Mouse (Mus musculus): ENCODE results near the gene Dusp13. TPM values are rescaled to one million over a fixed set of nuclear protein-coding genes. Genes with fewer than 3 reads are reported as not detected.

Dusp13 gene
- polyA plus RNA-seq, 1 experiment from 2014 or later = not detected

DNA sequence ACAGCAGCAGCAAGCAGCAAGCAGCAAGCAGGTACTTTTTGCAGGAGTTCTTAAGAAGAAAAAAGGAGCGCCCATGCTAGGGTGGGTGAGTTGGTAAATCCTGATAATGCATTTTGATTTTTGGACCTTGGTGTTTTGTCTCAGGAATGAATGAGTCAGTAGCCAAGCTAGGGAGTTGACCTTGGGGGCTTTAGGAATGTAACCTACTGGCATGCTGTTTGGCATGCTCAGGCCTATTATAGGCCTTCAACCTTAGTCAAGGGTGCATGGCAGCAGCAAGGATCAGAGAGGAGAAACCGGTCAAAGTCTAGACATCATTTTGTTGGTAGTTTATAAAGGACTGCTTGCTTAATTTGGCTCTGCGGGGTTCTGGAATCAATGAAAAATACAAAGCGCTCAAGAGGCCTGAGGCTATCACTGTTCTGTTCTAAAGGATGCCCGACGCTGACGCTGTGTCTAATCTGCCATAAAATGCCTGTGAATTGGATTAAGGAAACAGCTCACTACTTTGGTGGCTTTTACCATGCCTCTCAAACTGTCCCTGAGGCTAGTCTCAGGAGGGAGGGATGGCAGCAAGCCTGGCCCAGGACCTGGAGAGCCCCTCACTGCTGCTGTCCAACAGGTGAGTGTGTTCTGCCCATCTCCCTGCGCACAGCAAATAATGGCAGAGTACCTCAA, 28.8 kb downstream of the Dusp13 start:
- Histone ChIP-seq H3K27me3 (replicated peaks; ENCODE audit: control insufficient read depth, insufficient read depth, low read length) (no peaks in the 10 kb centered on the region), H3K4me3 (ENCODE audit: low read depth, low read length) (no peak overlapping the region), H3K36me3 (ENCODE audit: control insufficient read depth, insufficient read depth, low read length) (no peaks in the 10 kb centered on the region), H3K9me3 (ENCODE audit: control insufficient read depth, low read length) (no peaks in the 10 kb centered on the region), H3K9ac (ENCODE audit: low read depth, low read length) (no peak overlapping the region), H3K4me2 (no peak overlapping the region), H3K4me1 (replicated peaks; ENCODE audit: control insufficient read depth, insufficient read depth, low read length) (peaks cover 2% of the 10 kb centered on the region), H3K27ac (ENCODE audit: low read depth, low read length) (no peak overlapping the region)
- DNase-seq (ENCODE audit: low spot score) (no peak), ATAC-seq (replicated peaks; ENCODE audit: low FRiP score) (no peak)
- WGBS = 87% methylated on average over 8 of the region's 8 CpGs

DNA sequence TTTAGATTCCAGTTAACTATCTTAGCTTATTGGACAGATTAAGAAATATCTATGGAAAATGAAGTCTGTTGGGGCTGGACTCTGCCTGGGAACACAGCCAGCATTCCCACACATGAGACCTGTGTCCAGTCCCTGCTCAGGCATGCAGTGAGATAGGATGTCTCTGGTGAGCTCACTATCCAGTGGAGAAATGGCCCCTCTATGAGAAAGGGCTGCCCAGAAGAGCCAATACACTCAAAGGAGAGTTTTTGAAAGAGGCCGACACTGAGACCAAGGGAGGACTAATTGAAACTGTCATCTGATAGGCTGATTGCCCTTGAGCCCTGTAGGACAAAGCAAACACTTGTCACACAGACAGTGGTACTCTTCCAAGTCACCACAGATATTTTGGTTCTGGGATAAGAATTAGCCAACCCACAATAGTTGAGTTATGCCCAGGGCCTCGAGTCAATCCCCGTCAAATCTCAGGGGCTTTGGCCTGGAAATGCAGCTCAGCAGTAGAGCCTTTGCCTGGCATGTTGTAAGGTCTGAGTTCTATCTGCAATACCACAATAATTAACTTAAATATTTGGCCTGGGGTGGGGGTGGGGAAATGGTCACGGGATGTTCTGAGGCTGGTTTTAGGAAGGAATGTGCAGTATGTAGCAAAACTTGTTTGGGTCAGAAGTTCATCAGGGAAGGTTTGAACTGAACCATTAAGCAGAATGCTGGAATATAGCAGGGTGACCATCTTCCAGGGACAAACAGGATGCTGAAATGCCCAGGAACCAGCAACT, 30.4 kb downstream of the Dusp13 start:
- WGBS = 67% methylated on average over 4 of the region's 4 CpGs
- H3K4me3 ChIP-seq (ENCODE audit: low read depth, low read length) = no peak overlapping the region

DNA sequence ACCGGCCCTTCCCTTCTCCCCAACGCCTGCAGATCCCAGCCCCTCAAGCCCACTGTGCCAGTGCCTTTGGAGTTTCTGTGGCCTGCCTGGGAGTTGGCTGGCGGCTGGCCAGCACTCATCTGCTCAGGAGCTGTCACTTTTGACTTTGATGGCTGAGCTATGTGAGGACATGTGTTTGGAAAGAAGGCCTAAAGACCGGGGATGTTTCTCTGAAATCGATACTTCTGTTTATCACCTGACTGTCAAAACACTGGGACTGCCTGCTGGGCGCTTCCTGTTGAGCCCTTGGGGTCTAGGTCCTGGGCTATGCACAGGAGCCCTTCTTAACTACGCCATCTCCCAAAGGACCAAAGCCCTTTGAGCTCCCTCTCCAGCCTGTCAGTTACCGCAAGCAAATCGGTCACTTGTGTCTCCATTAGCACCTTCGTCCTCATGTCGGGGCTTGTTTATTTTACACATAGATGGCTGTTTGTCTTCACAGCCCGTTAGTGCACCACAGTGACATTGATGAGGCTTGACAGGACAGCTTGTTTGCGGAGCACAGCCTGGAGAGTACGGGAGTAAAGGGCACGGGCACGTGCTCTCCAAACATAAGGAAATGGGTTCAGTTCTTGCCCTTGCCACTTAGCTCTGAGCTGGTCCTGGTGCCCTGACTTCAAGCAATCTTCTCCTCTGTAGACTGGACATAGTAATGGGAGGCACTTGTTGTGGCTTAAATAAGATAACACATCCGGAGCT, 31.2 kb downstream of the Dusp13 start:
- Histone ChIP-seq H3K9me3 (ENCODE audit: control insufficient read depth, low read length) (no peaks in the 10 kb centered on the region), H3K4me2 (peak overlapping the region; percentile 20; the same call in 1 of the 2 replicates), H3K4me3 (ENCODE audit: low read depth, low read length) (no peak overlapping the region), H3K36me3 (ENCODE audit: control insufficient read depth, insufficient read depth, low read length) (no peaks in the 10 kb centered on the region), H3K4me1 (replicated peaks; ENCODE audit: control insufficient read depth, insufficient read depth, low read length) (peaks cover 2% of the 10 kb centered on the region), H3K27me3 (replicated peaks; ENCODE audit: control insufficient read depth, insufficient read depth, low read length) (no peaks in the 10 kb centered on the region), H3K9ac (ENCODE audit: low read depth, low read length) (no peak overlapping the region), H3K27ac (ENCODE audit: low read depth, low read length) (no peak overlapping the region)
- WGBS = 35% methylated on average over 17 of the region's 17 CpGs
- DNase-seq (ENCODE audit: low spot score) (no peak), ATAC-seq (replicated peaks; ENCODE audit: low FRiP score) (no peak)

More for the DNA sequence above, 30.4 kb downstream of the Dusp13 start:
- Histone ChIP-seq H3K9me3 (ENCODE audit: control insufficient read depth, low read length) (no peaks in the 10 kb centered on the region), H3K4me1 (replicated peaks; ENCODE audit: control insufficient read depth, insufficient read depth, low read length) (peaks cover 2% of the 10 kb centered on the region), H3K27me3 (replicated peaks; ENCODE audit: control insufficient read depth, insufficient read depth, low read length) (no peaks in the 10 kb centered on the region), H3K27ac (ENCODE audit: low read depth, low read length) (no peak overlapping the region), H3K36me3 (ENCODE audit: control insufficient read depth, insufficient read depth, low read length) (no peaks in the 10 kb centered on the region), H3K4me2 (no peak overlapping the region), H3K9ac (ENCODE audit: low read depth, low read length) (no peak overlapping the region)
- no peak for ATAC-seq (replicated peaks; ENCODE audit: low FRiP score)
- no peak for DNase-seq (ENCODE audit: low spot score)

DNA sequence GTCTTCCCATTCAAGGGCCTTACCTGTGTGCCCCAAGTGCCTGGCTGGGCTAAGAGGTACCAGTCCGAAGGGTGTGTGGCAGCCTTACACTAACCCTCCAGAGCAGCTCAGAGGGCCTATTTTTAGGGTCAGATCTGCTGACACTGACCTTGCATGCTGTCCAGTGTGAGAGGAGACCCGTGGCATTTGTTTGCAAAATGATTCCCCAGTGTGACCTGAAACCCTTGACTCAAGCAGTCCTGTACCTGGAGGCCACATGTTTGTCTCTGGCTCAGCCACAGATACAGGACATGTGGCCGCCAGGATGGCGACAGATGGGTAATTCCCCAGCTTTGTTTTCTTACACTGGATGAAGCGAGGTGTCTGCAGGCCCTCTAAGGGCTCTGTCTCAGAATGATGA, 36.5 kb downstream of the Dusp13 start, which contains the start of gene Dupd1:
TSS of gene Dupd1 (minus strand) at position 91 of the 400 bp plus-strand sequence.
- Histone ChIP-seq H3K4me2 (no peak within 1 kb of the TSS), H3K9ac (ENCODE audit: low read depth, low read length) (no peak within 1 kb of the TSS), H3K27ac (ENCODE audit: low read depth, low read length) (no peak within 1 kb of the TSS), H3K4me3 (ENCODE audit: low read depth, low read length) (no peak within 1 kb of the TSS), H3K4me1 (replicated peaks; ENCODE audit: control insufficient read depth, insufficient read depth, low read length) (peaks cover under 1% of the 10 kb centered on the region; the same call in 1 of the 2 replicates), H3K27me3 (replicated peaks; ENCODE audit: control insufficient read depth, insufficient read depth, low read length) (no peaks in the 10 kb centered on the region), H3K36me3 (ENCODE audit: control insufficient read depth, insufficient read depth, low read length) (no peaks in the 10 kb centered on the region), H3K9me3 (ENCODE audit: control insufficient read depth, low read length) (no peaks in the 10 kb centered on the region)
- WGBS = 75% methylated on average over 5 of the region's 5 CpGs
- ATAC-seq (replicated peaks; ENCODE audit: low FRiP score) (no peak), DNase-seq (ENCODE audit: low spot score) (no peak)

DNA sequence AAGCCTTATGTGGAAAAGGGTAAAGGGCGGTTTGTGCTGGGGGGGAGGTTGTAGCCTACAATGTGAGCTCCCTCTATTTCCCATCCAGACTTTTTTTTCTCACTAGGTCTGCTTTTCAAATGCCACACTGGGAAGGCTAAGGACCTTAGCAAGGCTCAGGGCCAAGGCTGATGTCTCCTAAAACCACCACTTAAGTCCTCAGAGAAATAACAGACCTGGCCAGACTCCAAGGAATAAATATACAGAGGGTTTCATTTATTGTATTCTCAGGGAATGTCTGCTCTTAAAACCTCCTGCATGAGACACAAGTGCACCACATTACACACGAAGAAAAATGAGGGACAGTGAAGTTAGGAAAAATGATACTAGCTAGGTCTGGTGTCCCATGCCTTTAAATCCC, 39.8 kb downstream of the Dusp13 start:
- no peak overlapping the region for H3K27ac ChIP-seq (ENCODE audit: low read depth, low read length)
- H3K36me3 ChIP-seq (ENCODE audit: control insufficient read depth, insufficient read depth, low read length) = no peaks in the 10 kb centered on the region
- 0 out of 2 replicates have a peak, but pooled peaks cover 6% of the 10 kb centered on the region for H3K4me1 ChIP-seq (replicated peaks; ENCODE audit: control insufficient read depth, insufficient read depth, low read length)
- DNase-seq (ENCODE audit: low spot score) (no peak), ATAC-seq (replicated peaks; ENCODE audit: low FRiP score) (no peak)
- H3K4me3 ChIP-seq (ENCODE audit: low read depth, low read length) = no peak overlapping the region
- 73% methylated on average over 2 of the region's 2 CpGs for WGBS
- no peaks in the 10 kb centered on the region for H3K27me3 ChIP-seq (replicated peaks; ENCODE audit: control insufficient read depth, insufficient read depth, low read length)
- no peak overlapping the region for H3K9ac ChIP-seq (ENCODE audit: low read depth, low read length)
- no peaks in the 10 kb centered on the region for H3K9me3 ChIP-seq (ENCODE audit: control insufficient read depth, low read length)
- no peak overlapping the region for H3K4me2 ChIP-seq

DNA sequence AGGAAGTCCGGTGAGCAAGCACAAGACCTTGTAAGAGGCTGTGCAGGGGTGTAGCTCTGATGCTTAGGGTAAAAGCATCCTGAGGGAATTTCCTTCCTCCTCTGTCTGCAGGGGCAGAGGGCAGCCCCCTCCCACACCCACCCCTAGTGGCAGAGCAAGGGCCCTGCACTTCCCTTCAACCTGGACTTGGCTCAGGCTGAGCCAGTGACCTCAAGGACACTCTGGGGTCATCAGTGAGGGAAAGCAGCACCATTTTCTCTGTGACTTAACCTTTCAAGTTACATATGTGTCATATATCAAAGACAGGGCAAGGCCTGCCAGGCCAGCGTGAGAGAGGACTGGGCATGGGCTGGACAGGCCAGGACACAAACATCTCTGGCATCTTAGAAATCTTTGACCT, 41.4 kb downstream of the Dusp13 start:
- no peak overlapping the region for H3K9ac ChIP-seq (ENCODE audit: low read depth, low read length)
- no peak overlapping the region for H3K27ac ChIP-seq (ENCODE audit: low read depth, low read length)
- 66% methylated on average over 2 of the region's 2 CpGs for WGBS

DNA sequence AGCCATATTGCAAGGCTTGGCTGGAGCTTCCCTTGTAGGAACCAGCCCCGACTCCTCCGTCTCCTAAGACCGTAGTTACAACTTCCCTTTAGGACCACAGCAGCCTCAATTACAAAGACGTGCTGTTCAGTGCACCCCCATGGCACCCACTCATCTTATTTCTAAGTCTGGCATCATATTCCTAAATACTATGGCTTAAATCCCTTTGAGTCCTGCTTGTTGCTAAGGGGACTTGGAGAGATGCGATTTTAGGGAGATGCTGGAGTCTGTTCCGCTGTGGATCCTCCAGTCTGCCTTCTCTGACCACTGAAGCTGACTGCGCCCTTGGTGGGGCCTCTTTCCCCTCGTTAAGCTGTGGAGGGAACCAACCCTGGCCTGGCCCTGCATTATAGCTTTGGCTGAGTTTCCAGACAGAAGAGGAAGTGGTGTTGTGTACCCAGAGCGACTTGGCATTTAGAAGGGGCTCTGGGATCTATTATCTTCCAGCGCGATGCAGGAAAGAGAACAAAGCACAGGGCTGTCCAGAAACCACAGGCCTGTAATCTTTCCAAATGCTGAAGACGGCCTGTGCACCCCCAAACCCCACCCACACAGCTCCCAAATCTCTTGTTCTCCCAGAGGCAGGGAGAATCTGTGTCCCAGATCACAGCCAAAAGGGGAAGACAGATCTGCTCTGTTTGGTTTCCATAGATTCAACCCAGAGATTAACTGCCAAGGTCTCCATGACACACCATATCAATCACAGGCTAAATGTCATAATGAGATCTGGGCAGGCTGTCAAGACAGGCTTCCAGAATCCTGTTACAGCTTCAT, 44.0 kb downstream of the Dusp13 start:
- no peak overlapping the region for H3K9ac ChIP-seq (ENCODE audit: low read depth, low read length)
- peak overlapping the region; percentile 41 for H3K27ac ChIP-seq (ENCODE audit: low read depth, low read length)
- H3K4me3 ChIP-seq (ENCODE audit: low read depth, low read length) = no peak overlapping the region
- 0 out of 2 replicates have a peak, but pooled peaks cover 6% of the 10 kb centered on the region for H3K4me1 ChIP-seq (replicated peaks; ENCODE audit: control insufficient read depth, insufficient read depth, low read length)
- DNase-seq (ENCODE audit: low spot score) (no peak), ATAC-seq (replicated peaks; ENCODE audit: low FRiP score) (no peak)
- H3K36me3 ChIP-seq (ENCODE audit: control insufficient read depth, insufficient read depth, low read length) = no peaks in the 10 kb centered on the region
- H3K4me2 ChIP-seq = no peak overlapping the region
- WGBS = 32% methylated on average over 12 of the region's 12 CpGs
- no peaks in the 10 kb centered on the region for H3K27me3 ChIP-seq (replicated peaks; ENCODE audit: control insufficient read depth, insufficient read depth, low read length)
- H3K9me3 ChIP-seq (ENCODE audit: control insufficient read depth, low read length) = no peaks in the 10 kb centered on the region

More for the DNA sequence above, 41.4 kb downstream of the Dusp13 start:
- ATAC-seq (replicated peaks; ENCODE audit: low FRiP score) = no peak
- no peak overlapping the region for H3K4me2 ChIP-seq
- no peaks in the 10 kb centered on the region for H3K27me3 ChIP-seq (replicated peaks; ENCODE audit: control insufficient read depth, insufficient read depth, low read length)
- DNase-seq (ENCODE audit: low spot score) = no peak
- H3K4me1 ChIP-seq (replicated peaks; ENCODE audit: control insufficient read depth, insufficient read depth, low read length) = 0 out of 2 replicates have a peak, but pooled peaks cover 6% of the 10 kb centered on the region
- H3K9me3 ChIP-seq (ENCODE audit: control insufficient read depth, low read length) = no peaks in the 10 kb centered on the region
- H3K4me3 ChIP-seq (ENCODE audit: low read depth, low read length) = no peak overlapping the region
- H3K36me3 ChIP-seq (ENCODE audit: control insufficient read depth, insufficient read depth, low read length) = no peaks in the 10 kb centered on the region

DNA sequence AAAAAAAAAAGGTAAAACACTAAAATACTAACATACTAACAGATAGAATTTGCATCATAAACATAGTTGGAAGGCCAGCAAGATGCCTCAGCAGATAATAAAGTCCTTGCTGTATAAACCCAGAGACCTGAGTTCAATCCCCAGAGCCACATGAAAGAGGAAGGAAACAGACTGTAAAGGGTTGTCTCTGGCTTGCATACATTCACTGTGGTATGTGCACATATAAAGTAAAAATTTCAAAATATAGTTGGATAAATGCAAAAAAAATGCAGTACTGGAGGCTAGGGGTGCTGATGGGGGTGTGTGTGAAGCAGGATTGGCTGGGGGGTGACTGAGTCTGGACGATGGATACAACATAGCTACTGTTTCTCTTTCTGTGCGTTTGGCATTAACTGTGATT, 45.5 kb downstream of the Dusp13 start:
- no peaks in the 10 kb centered on the region for H3K9me3 ChIP-seq (ENCODE audit: control insufficient read depth, low read length)
- H3K4me2 ChIP-seq = no peak overlapping the region
- DNase-seq (ENCODE audit: low spot score) = no peak
- no peaks in the 10 kb centered on the region for H3K27me3 ChIP-seq (replicated peaks; ENCODE audit: control insufficient read depth, insufficient read depth, low read length)
- no peak overlapping the region for H3K27ac ChIP-seq (ENCODE audit: low read depth, low read length)
- H3K36me3 ChIP-seq (ENCODE audit: control insufficient read depth, insufficient read depth, low read length) = no peaks in the 10 kb centered on the region
- no peak for ATAC-seq (replicated peaks; ENCODE audit: low FRiP score)
- 0 out of 2 replicates have a peak, but pooled peaks cover 6% of the 10 kb centered on the region for H3K4me1 ChIP-seq (replicated peaks; ENCODE audit: control insufficient read depth, insufficient read depth, low read length)
- no peak overlapping the region for H3K4me3 ChIP-seq (ENCODE audit: low read depth, low read length)
- WGBS = 79% methylated on average over 2 of the region's 2 CpGs
- H3K9ac ChIP-seq (ENCODE audit: low read depth, low read length) = no peak overlapping the region

All from liver, embryonic 11.5 days (tissue).